Mouse (Mus musculus) erythroid progenitor cell, adult 5-6 weeks (primary cell): Measurements from ENCODE around the gene Phf24. TPM values are rescaled to one million over a fixed set of nuclear protein-coding genes. Genes with fewer than 3 reads are reported as not detected.
"Not testable (repeated sequence)": the region's sequence is repeated elsewhere in the genome, so short reads cannot be mapped to it uniquely, and the experiment has no call there.

ENCODE experiments used
- ATAC-seq: replicated peaks from 2 replicates; pipeline ENCODE4 v1.8.0; 2016; ENCODE audit warnings: moderate number of reproducible peaks, mild to moderate bottlenecking, moderate TSS enrichment, inconsistent platforms; ENCODE audit not compliant: poor library complexity, low FRiP score, severe bottlenecking
- total RNA-seq, 2 experiments: library from RNA; stranded (forward) in 1 of 2; stranded (reverse) in 1 of 2; fragments of 150-400 nt in 1 of 2; fragments of 186-747, 209-891 nt in 1 of 2; gene quantifications; 2 replicates each; pipeline versions ENCODE4 v1.2.3 to v1.2.4; 2015 to 2017; ENCODE audit warnings: low replicate concordance in 2 of 2

Gene Phf24
- total RNA-seq, 2 experiments from 2014 or later, result under 0.01 TPM; not detected in 1

DNA sequence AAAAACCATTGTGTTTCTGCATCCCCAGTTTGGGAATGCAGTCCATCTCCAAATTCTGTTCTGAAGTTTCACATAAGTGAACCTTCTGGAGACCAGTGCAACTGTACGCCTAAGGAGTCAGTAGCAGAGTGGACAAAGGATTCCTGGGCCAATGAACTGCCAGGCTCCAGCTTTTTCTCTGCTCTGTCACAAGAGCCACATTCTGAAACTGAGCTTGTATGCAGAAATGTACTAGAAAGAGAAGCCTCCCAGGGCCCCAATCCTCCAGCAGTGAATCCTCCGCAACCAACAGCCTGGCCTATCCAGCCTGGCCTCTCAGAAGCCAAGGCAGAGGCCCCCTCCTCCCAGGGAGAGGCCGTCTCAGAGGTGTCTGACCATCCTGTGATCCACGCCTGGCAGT, 56.5 kb downstream of the Phf24 start:
- ATAC-seq, result no peak

- ATAC-seq, result no peak
Measured at GRCm38 (mm10) chr4:42973868-42974267, 57.4 kb downstream of the Phf24 start.

DNA sequence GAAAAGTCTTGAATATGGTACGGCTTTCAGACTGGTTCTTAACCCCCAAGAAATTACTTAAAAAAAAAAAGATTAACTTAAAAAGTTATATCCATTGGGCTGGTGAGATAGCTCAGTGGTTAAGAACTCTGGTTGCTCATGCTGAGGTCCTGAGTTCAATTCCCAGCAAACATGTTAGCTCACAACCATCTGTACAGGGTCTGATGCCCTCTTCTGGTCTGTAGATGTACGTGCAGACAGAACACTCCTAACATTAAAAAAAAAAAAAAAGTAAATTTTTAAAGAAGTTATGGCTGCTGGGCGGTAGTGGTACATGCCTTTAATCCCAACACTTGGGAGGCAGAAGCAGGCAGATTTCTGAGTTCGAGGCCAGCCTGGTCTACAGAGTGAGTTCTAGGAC, 61.6 kb downstream of the Phf24 start:
- ATAC-seq, result no peak

DNA sequence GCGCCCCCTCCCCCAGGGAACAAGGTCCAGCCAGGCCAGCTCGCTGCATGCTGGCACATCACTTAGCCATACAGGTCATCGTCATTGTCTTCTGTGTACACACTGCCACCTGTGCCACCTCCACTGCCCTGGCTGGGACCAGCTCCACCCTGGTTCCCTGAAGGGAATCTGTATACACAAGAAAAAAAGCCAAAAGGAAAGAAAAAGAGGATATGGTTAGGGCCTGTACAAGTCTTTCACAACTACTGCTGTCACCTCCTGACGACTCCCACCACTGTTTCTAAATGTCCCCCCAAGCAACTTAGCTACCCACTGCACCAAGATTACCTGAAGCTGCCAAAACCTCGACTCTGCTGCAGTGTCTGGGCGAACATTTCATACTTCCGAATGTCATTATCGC, 64.0 kb downstream of the Phf24 start:
- ATAC-seq, result not testable (repeated sequence)

GRCm38 (mm10) chr4:42988296-42988695, 71.8 kb downstream of the Phf24 start:
- ATAC-seq, result no peak

Other genes with a start within 250 kb of the Phf24 start
- gene 4930578G10Rik, start 181.1 kb upstream of the Phf24 start, total RNA-seq (2015; ENCODE audit: low replicate concordance), result not detected in 2 replicates
- gene 4930578G10Rik, start 181.1 kb upstream of the Phf24 start, total RNA-seq (2017; ENCODE audit: low replicate concordance), result not detected in 2 replicates
- gene Ccl19, start 160.1 kb upstream of the Phf24 start, total RNA-seq (2015; ENCODE audit: low replicate concordance), result 3.6 TPM in 1 of 2 replicates, not detected in the other
- not detected in 2 replicates for gene Ccl19, start 160.1 kb upstream of the Phf24 start, total RNA-seq (2017; ENCODE audit: low replicate concordance)
- not detected in 2 replicates for gene Ccl21a, start 142.7 kb upstream of the Phf24 start, total RNA-seq (2015; ENCODE audit: low replicate concordance)
- gene Ccl21a, start 142.7 kb upstream of the Phf24 start, total RNA-seq (2017; ENCODE audit: low replicate concordance), result not detected in 2 replicates
- gene Fam205a1, start 62.8 kb upstream of the Phf24 start, total RNA-seq (2015; ENCODE audit: low replicate concordance), result 0.36 and 0.84 TPM in 2 replicates
- gene Fam205a1, start 62.8 kb upstream of the Phf24 start, total RNA-seq (2017; ENCODE audit: low replicate concordance), result not detected in 2 replicates
- not detected in 2 replicates for gene Gm12394, start 59.9 kb upstream of the Phf24 start, total RNA-seq (2015; ENCODE audit: low replicate concordance)
- not detected in 2 replicates for gene Gm12394, start 59.9 kb upstream of the Phf24 start, total RNA-seq (2017; ENCODE audit: low replicate concordance)
- gene Fam205c, start 42.4 kb upstream of the Phf24 start, total RNA-seq (2015; ENCODE audit: low replicate concordance), result not detected in 2 replicates
- gene Fam205c, start 42.4 kb upstream of the Phf24 start, total RNA-seq (2017; ENCODE audit: low replicate concordance), result not detected in 2 replicates
- 2.1 TPM in 1 of 2 replicates, not detected in the other for gene Dnajb5, start 33.2 kb downstream of the Phf24 start, total RNA-seq (2015; ENCODE audit: low replicate concordance)
- gene Dnajb5, start 33.2 kb downstream of the Phf24 start, total RNA-seq (2017; ENCODE audit: low replicate concordance), result 0.51 and 2.0 TPM in 2 replicates
- not detected in 2 replicates for gene 1700022I11Rik, start 52.9 kb downstream of the Phf24 start, total RNA-seq (2015; ENCODE audit: low replicate concordance)
- not detected in 2 replicates for gene 1700022I11Rik, start 52.9 kb downstream of the Phf24 start, total RNA-seq (2017; ENCODE audit: low replicate concordance)
- gene Vcp, start 83.8 kb downstream of the Phf24 start, total RNA-seq (2015; ENCODE audit: low replicate concordance), result 68.3 and 73.9 TPM in 2 replicates
- gene Vcp, start 83.8 kb downstream of the Phf24 start, total RNA-seq (2017; ENCODE audit: low replicate concordance), result 120 and 189 TPM in 2 replicates
- gene Fancg, start 93.8 kb downstream of the Phf24 start, total RNA-seq (2015; ENCODE audit: low replicate concordance), result 12.6 and 20.2 TPM in 2 replicates
- 33.4 and 59.7 TPM in 2 replicates for gene Fancg, start 93.8 kb downstream of the Phf24 start, total RNA-seq (2017; ENCODE audit: low replicate concordance)
- gene Pigo, start 109.2 kb downstream of the Phf24 start, total RNA-seq (2015; ENCODE audit: low replicate concordance), result 21.8 and 49.7 TPM in 2 replicates
- 12.5 and 27.2 TPM in 2 replicates for gene Pigo, start 109.2 kb downstream of the Phf24 start, total RNA-seq (2017; ENCODE audit: low replicate concordance)
- gene Stoml2, start 115.0 kb downstream of the Phf24 start, total RNA-seq (2015; ENCODE audit: low replicate concordance), result 81.3 and 85.8 TPM in 2 replicates
- 34.6 and 43.5 TPM in 2 replicates for gene Stoml2, start 115.0 kb downstream of the Phf24 start, total RNA-seq (2017; ENCODE audit: low replicate concordance)
- 52.8 and 60.9 TPM in 2 replicates for gene Fam214b, start 129.6 kb downstream of the Phf24 start, total RNA-seq (2015; ENCODE audit: low replicate concordance)
- 40.3 and 42.3 TPM in 2 replicates for gene Fam214b, start 129.6 kb downstream of the Phf24 start, total RNA-seq (2017; ENCODE audit: low replicate concordance)
- 3.8 TPM in 1 of 2 replicates, not detected in the other for gene Unc13b, start 142.3 kb downstream of the Phf24 start, total RNA-seq (2015; ENCODE audit: low replicate concordance)
- gene Unc13b, start 142.3 kb downstream of the Phf24 start, total RNA-seq (2017; ENCODE audit: low replicate concordance), result 0.64 TPM in 1 of 2 replicates, not detected in the other